Mouse (Mus musculus) heart, adult 2 months (tissue): Measurements from ENCODE around the gene Gpr35. TPM values are rescaled to one million over a fixed set of nuclear protein-coding genes. Genes with fewer than 3 reads are reported as not detected.

Experiments used
- DNase-seq, 2 experiments: peaks; one replicate each; pipeline ENCODE4 v3.0.0; 2021
- H3K27ac ChIP-seq: fragments of 200-600 bp; 2 replicates; pipeline ENCODE4 v1.8.1; 2022
- H3K27me3 ChIP-seq: fragments of 200-500 bp; 2 replicates; pipeline ENCODE4 v1.6.1; 2012; ENCODE audit warnings: mild to moderate bottlenecking, low read length, inconsistent platforms, mixed read lengths; ENCODE audit not compliant: control insufficient read depth, insufficient read depth
- H3K36me3 ChIP-seq: fragments of 200-500 bp; 2 replicates; pipeline ENCODE4 v1.6.1; 2012; ENCODE audit warnings: low read length, inconsistent platforms; ENCODE audit not compliant: control insufficient read depth, insufficient read depth
- H3K4me1 ChIP-seq: fragments of 200-500 bp; 2 replicates; pipeline ENCODE4 v1.6.1; 2011; ENCODE audit warnings: low read length; ENCODE audit not compliant: control insufficient read depth, insufficient read depth
- H3K4me3 ChIP-seq: fragments of 200-600 bp; 2 replicates; pipeline ENCODE4 v1.8.1; 2022
- H3K79me2 ChIP-seq: fragments of 200-500 bp; replicated peaks from 2 replicates; pipeline ENCODE4 v1.6.1; 2012; ENCODE audit warnings: mild to moderate bottlenecking, inconsistent platforms, low read length, moderate library complexity, mixed read lengths; ENCODE audit not compliant: control insufficient read depth, insufficient read depth
- H3K9ac ChIP-seq: fragments of 200-500 bp; 2 replicates; pipeline ENCODE4 v1.6.1; 2012; ENCODE audit warnings: low read depth, mild to moderate bottlenecking, control low read depth, inconsistent platforms, low read length, mixed read lengths
- CTCF ChIP-seq: fragments of 200-600 bp; IDR thresholded peaks from 2 replicates; pipeline ENCODE4 v1.8.1; 2022; ENCODE audit warnings: antibody characterized with exemption, mild to moderate bottlenecking, moderate library complexity
- EP300 ChIP-seq: fragments of 200-500 bp; IDR thresholded peaks from 2 replicates; pipeline ENCODE4 v1.6.1; 2011; ENCODE audit warnings: low read depth, low read length, control low read depth; ENCODE audit not compliant: insufficient read depth
- POLR2A ChIP-seq: fragments of 200-500 bp; IDR thresholded peaks from 2 replicates; pipeline ENCODE4 v1.6.1; 2011; ENCODE audit warnings: mild to moderate bottlenecking, low read depth, low read length, control low read depth; ENCODE audit not compliant: insufficient read depth
- WGBS: fragments of 180-500 bp; shearing (Covaris S2); methylation state at CpG from one replicate; pipeline ENCODE4 v1.1.7; 2018; 5-methylcytosine and 5-hydroxymethylcytosine counted together
- intact Hi-C: fragments of 180-260 bp; cut with DNase I; formaldehyde crosslinking; loops from one replicate; pipeline ENCODE4 v1.15.1; 2025
- polyA plus RNA-seq: library from polyadenylated mRNA; depleted of rRNA; stranded (reverse); fragments of >200 nt; gene quantifications from 2 replicates; pipeline ENCODE4 v1.2.3, GENCODE M21; 2012
- total RNA-seq, 2 experiments: library from RNA; stranded (reverse); gene quantifications; 2 replicates each; pipeline ENCODE4 v1.2.3; 2021

The Gpr35 gene
- total and polyA plus RNA-seq, 3 experiments, result 0.50 to 1.2 (median 1.0) TPM

GRCm38 (mm10) chr1:92939746-92940145 is 10.9 kb upstream of the Gpr35 start:
- H3K36me3 ChIP-seq, result no peaks in the 10 kb centered on the region
- WGBS, result 96% methylated on average over 4 of the region's 4 CpGs
- no peaks in the 10 kb centered on the region for H3K27me3 ChIP-seq
- H3K9ac ChIP-seq, result no peak overlapping the region
- H3K4me1 ChIP-seq, result peaks cover 2% of the 10 kb centered on the region
- intact Hi-C loops, result loop anchor here (10.0 kb wide), 2 partner anchors 405 to 535 kb away; partner anchors contain the start of genes Hdlbp, Pask and Ppp1r7
- no peak overlapping the region for H3K4me3 ChIP-seq
- TF ChIP-seq POLR2A (no peak), CTCF (no peak), EP300 (no peak)
- DNase-seq, result no peak
- H3K79me2 ChIP-seq, result no peaks in the 10 kb centered on the region
- H3K27ac ChIP-seq, result no peak overlapping the region

DNA sequence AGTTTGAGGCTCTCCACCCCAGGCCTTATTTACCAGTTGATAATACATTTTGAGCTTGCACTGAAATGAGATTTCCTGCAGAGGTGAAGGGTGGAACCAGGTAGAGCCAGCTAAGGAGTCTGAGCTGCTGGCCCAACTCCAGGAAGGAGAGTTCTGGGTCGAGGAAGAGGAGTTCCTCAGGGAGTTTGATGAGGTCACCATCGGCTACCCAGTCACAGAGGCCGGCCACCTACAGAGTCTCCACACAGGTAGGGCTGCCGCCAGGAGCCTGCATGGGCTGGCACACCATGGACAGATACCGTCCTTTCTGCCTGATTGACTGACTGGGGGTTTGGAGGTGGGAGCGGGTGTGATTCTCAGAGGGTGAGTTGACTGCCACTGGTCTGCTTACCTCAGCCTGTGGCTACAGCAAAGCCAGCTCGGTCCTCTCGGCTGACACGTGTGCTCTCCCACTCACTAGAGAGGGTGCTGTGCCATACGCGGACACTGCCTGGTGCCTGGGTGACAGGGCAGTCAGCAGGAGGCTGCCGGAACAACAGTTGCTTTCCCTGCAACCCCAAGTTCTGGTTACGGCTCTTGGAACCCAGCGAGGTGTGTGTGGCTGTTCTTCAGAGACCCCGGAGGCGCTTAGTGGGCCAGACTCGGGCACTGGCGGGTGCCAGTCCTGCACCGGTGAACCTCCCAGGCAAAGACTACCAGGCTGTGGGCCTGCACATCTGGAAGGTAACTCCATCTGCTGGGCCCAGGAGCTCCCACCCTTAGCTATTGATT is 7.3 kb upstream of the Gpr35 start:
- no peak for TF ChIP-seq CTCF
- no peak for TF ChIP-seq EP300
- no peak for TF ChIP-seq POLR2A
- Histone ChIP-seq H3K4me3 (no peak overlapping the region), H3K9ac (no peak overlapping the region), H3K4me1 (no peaks in the 10 kb centered on the region; the same call in 1 of the 2 replicates), H3K36me3 (no peaks in the 10 kb centered on the region), H3K27ac (no peak overlapping the region), H3K27me3 (no peaks in the 10 kb centered on the region), H3K79me2 (no peaks in the 10 kb centered on the region)
- 91% methylated on average over 19 of the region's 19 CpGs for WGBS
- intact Hi-C loops, result no loop called here
- no peak for DNase-seq

- TF ChIP-seq EP300, result no peak
- no peak for TF ChIP-seq CTCF
- no peak for TF ChIP-seq POLR2A
- no peak overlapping the region for H3K27ac ChIP-seq
- intact Hi-C loops, result no loop called here
- H3K79me2 ChIP-seq, result no peaks in the 10 kb centered on the region
- no peaks in the 10 kb centered on the region for H3K36me3 ChIP-seq
- H3K27me3 ChIP-seq, result no peaks in the 10 kb centered on the region
- no peaks in the 10 kb centered on the region; the same call in 1 of the 2 replicates for H3K4me1 ChIP-seq
- no peak overlapping the region for H3K4me3 ChIP-seq
- DNase-seq, result no peak
- 99% methylated on average over 3 of the region's 3 CpGs for WGBS
- no peak overlapping the region for H3K9ac ChIP-seq
Observed at GRCm38 (mm10) chr1:92947966-92948365, 2.7 kb upstream of the Gpr35 start.

- H3K79me2 ChIP-seq, result no peaks in the 10 kb centered on the region
- TF ChIP-seq CTCF (peak; percentile 60), POLR2A (no peak)
- no peaks in the 10 kb centered on the region for H3K27me3 ChIP-seq
- H3K36me3 ChIP-seq, result no peaks in the 10 kb centered on the region
- no peak overlapping the region for H3K27ac ChIP-seq
- WGBS, result 61% methylated on average over 6 of the region's 6 CpGs
- no peaks in the 10 kb centered on the region; the same call in 1 of the 2 replicates for H3K4me1 ChIP-seq
- no peak overlapping the region for H3K9ac ChIP-seq
- intact Hi-C loops, result no loop called here
- no peak overlapping the region for H3K4me3 ChIP-seq
- DNase-seq, result no peak
Observed at GRCm38 (mm10) chr1:92949426-92949825, 1.2 kb upstream of the Gpr35 start.

DNA sequence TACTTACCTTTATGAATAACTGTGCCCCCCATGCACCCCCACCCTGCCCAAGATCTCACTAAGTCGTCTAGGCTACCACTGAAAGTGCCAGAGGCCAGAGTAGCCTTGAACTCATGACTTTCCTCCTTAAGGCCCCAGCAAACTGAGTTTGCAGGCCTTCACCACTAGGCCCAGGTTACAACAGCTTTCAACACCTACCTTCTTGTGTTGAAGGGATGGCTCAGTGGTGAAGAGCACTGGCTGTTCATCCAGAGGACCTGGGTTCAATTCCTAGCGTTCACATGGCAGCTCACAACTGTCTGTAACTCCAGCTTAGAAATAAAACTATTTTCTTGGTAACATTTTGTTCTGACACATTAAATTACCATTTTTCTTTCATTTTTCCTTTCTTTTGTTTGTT is 3.0 kb downstream of the Gpr35 start:
- TF ChIP-seq POLR2A, result no peak
- no peak for TF ChIP-seq EP300
- TF ChIP-seq CTCF, result no peak
- Histone ChIP-seq H3K27ac (no peak overlapping the region), H3K27me3 (no peaks in the 10 kb centered on the region), H3K9ac (no peak overlapping the region), H3K36me3 (no peaks in the 10 kb centered on the region), H3K4me3 (no peak overlapping the region), H3K4me1 (no peaks in the 10 kb centered on the region; the same call in 1 of the 2 replicates), H3K79me2 (no peaks in the 10 kb centered on the region)
- intact Hi-C loops, result no loop called here
- DNase-seq, result no peak
- 66% methylated on average over 2 of the region's 2 CpGs for WGBS
